Comparison of ENCODE assay signal across 15 mouse cellular contexts in the genomic region with DNA sequence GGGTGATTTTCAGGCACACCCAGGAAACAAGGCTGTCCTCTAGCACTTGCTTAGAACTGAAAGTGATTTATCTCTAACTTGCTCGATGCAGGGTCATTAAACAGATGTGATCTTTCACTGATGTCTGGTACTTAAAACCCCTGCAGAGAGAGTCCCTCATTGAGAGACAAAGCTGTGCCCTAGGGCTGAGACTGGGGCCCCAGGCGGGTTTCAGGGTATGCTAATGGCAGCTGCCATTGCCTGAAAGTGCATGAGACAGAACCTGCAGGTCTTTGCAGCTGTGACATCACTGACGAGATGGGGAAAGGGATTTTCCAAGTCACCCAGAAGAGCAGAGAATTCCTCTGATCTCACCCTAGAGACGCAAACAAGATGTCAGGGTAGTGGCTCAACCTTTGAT.
A peak's percentile ranks its signal among the peaks of the same experiment; 100 is the strongest.
DNase-seq lines count a peak whose midpoint lies in the region; ATAC-seq and TF ChIP-seq lines count a peak whose summit lies in the region.
"Had no signal": no experiment of that assay in that cellular context is flagged by ENCODE, and none has a peak within 500 bp of the region (broad histone marks: within the 10 kb centered on the region; RNA-seq: fewer than 3 reads in every experiment).

No protein-coding gene starts in this region.

- H3K4me2 ChIP-seq in kidney, embryonic 15.5 days, result no peak overlapping the region
- no peak overlapping the region for H3K4me2 ChIP-seq in embryonic facial prominence, embryonic 11.5 days (ENCODE audit: low read depth, low read length)
- H3K4me2 ChIP-seq: hindbrain, embryonic 15.5 days; limb, embryonic 15.5 days had no signal

- no peak for DNase-seq in kidney, postnatal 10 days
- DNase-seq in A20 (ENCODE audit: low read depth, low spot score) (peak; percentile 21), ES-E14 (ENCODE audit: low read depth, low spot score) (peak; percentile 34)
- DNase-seq in embryonic facial prominence, embryonic 11.5 days (ENCODE audit: low spot score), result peak; percentile 25
- DNase-seq in spleen, adult 18-20 months, result no peak
- DNase-seq in heart, adult 11 months, result no peak
- no peak for DNase-seq in adrenal gland, adult 2 months
- DNase-seq: cerebellum, adult 9-10 months; gastrocnemius, postnatal 36 days had no signal

- H3K27me3 ChIP-seq in kidney, embryonic 15.5 days, result no peaks in the 10 kb centered on the region
- no peaks in the 10 kb centered on the region for H3K27me3 ChIP-seq in embryonic facial prominence, embryonic 11.5 days (ENCODE audit: control insufficient read depth, insufficient read depth, low read length)
- H3K27me3 ChIP-seq: hindbrain, embryonic 15.5 days; limb, embryonic 15.5 days had no signal

- 0 out of 2 replicates have a peak, but pooled peaks have one; percentile 52 for ATAC-seq in kidney, embryonic 15.5 days (replicated peaks; ENCODE audit: low FRiP score)
- ATAC-seq in embryonic facial prominence, embryonic 11.5 days (replicated peaks; ENCODE audit: insufficient number of reproducible peaks, low FRiP score, low TSS enrichment, low read depth), result no peak
- ATAC-seq: forebrain, embryonic 16.5 days; lung, postnatal 0 days; midbrain, embryonic 16.5 days had no signal

- in situ Hi-C loops in ES-E14 (cut with MboI; ENCODE audit: low sequenced_read_pairs in 2 of 2, unreplicated experiment in 2 of 2), result no loop called here

- 19% methylated on average over 4 of the region's 4 CpGs for WGBS in kidney, embryonic 15.5 days
- WGBS in embryonic facial prominence, embryonic 11.5 days, result 13% methylated on average over 4 of the region's 4 CpGs

- peaks cover 43% of the 10 kb centered on the region for H3K4me1 ChIP-seq in kidney, embryonic 15.5 days
- H3K4me1 ChIP-seq in ES-E14 (ENCODE audit: control insufficient read depth in 2 of 2, insufficient read depth in 2 of 2, low read length in 2 of 2, poor library complexity in 1 of 2), result no peaks in the 10 kb centered on the region
- H3K4me1 ChIP-seq in embryonic facial prominence, embryonic 11.5 days (ENCODE audit: control insufficient read depth, insufficient read depth, low read length), result peaks cover 4% of the 10 kb centered on the region

- no peak overlapping the region for H3K4me3 ChIP-seq in kidney, embryonic 15.5 days (replicated peaks)
- H3K4me3 ChIP-seq in ES-E14 (ENCODE audit: insufficient read depth in 1 of 2, low read depth in 1 of 2, low read length in 2 of 2, poor library complexity in 1 of 2, severe bottlenecking in 1 of 2), result no peak overlapping the region
- no peak overlapping the region for H3K4me3 ChIP-seq in embryonic facial prominence, embryonic 11.5 days (ENCODE audit: low read depth, low read length)
- H3K4me3 ChIP-seq: hindbrain, embryonic 15.5 days; limb, embryonic 15.5 days had no signal

- H3K9ac ChIP-seq in kidney, embryonic 15.5 days, result no peak overlapping the region
- no peak overlapping the region for H3K9ac ChIP-seq in ES-E14 (ENCODE audit: insufficient read depth, low read depth, low read length, poor library complexity, severe bottlenecking)
- no peak overlapping the region for H3K9ac ChIP-seq in embryonic facial prominence, embryonic 11.5 days (replicated peaks; ENCODE audit: low read length)
- H3K9ac ChIP-seq: hindbrain, embryonic 15.5 days; limb, embryonic 15.5 days had no signal

- H3K27ac ChIP-seq in kidney, embryonic 15.5 days, result no peak overlapping the region
- H3K27ac ChIP-seq in ES-E14 (ENCODE audit: insufficient read depth, low read depth, low read length, poor library complexity, severe bottlenecking), result no peak overlapping the region
- no peak overlapping the region for H3K27ac ChIP-seq in embryonic facial prominence, embryonic 11.5 days (replicated peaks; ENCODE audit: low read depth, low read length)
- H3K27ac ChIP-seq: hindbrain, embryonic 15.5 days; limb, embryonic 15.5 days had no signal

- no peaks in the 10 kb centered on the region for H3K9me3 ChIP-seq in kidney, embryonic 15.5 days (replicated peaks)
- no peaks in the 10 kb centered on the region for H3K9me3 ChIP-seq in ES-E14 (ENCODE audit: control insufficient read depth, insufficient read depth, low read depth, low read length)
- H3K9me3 ChIP-seq in embryonic facial prominence, embryonic 11.5 days (replicated peaks; ENCODE audit: control insufficient read depth, low read length), result no peaks in the 10 kb centered on the region
- H3K9me3 ChIP-seq: hindbrain, embryonic 15.5 days; limb, embryonic 15.5 days had no signal

- no peaks in the 10 kb centered on the region for H3K36me3 ChIP-seq in kidney, embryonic 15.5 days
- H3K36me3 ChIP-seq in ES-E14 (ENCODE audit: control insufficient read depth, insufficient read depth, low read length, poor library complexity, severe bottlenecking), result no peaks in the 10 kb centered on the region
- H3K36me3 ChIP-seq in embryonic facial prominence, embryonic 11.5 days (replicated peaks; ENCODE audit: control insufficient read depth, insufficient read depth, low read depth, low read length), result no peaks in the 10 kb centered on the region
- H3K36me3 ChIP-seq: hindbrain, embryonic 15.5 days; limb, embryonic 15.5 days had no signal

TF ChIP-seq in ES-E14, 5 proteins besides CTCF, POLR2A, EP300 and RAD21:
- no peak for TF ChIP-seq CHD2 (IDR thresholded peaks at IDR 0.05; ENCODE audit: low read depth, low read length)

Comparison
In these comparisons a context has a peak if more than half of its experiments do, and no peak if none do; other contexts are left out.
1. DNase-seq: peak in A20 (single experiment), ES-E14 (single experiment) and embryonic facial prominence, embryonic 11.5 days (single experiment); none in kidney, postnatal 10 days (single experiment), spleen, adult 18-20 months (0 of 2), heart, adult 11 months (single experiment) and adrenal gland, adult 2 months (single experiment).